Mouse (Mus musculus) spleen, postnatal 4 days (tissue): ENCODE data around the gene Ntn4.
"Not testable (repeated sequence)": the region's sequence is repeated elsewhere in the genome, so short reads cannot be mapped to it uniquely, and the experiment has no call there.

ENCODE experiments used
- DNase-seq, 2 experiments: peaks; one replicate each; pipeline ENCODE4 v3.0.0; 2022; ENCODE audit warnings: low spot score in 2 of 2

Gene Ntn4

DNA sequence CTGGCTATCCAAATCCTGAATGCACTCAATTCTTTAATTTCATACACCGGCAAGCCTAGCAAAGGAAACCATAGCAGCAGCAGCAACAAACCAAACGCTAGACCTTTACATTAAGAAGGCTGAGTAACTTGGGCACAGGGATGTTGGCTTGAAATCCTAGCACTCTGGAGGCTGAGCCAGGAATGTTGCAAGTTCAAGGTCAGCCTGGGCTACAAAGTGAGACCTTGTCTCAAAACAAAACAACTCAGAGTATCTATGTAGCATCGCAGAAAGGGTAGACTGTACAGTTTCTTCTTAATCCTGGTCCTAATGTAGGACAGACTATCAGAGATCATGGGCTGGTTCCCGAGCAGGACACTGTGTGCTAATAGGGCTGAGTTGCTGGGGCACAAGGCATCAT, 43.4 kb downstream of the Ntn4 start:
- DNase-seq, result no peak

GRCm38 (mm10) chr10:93685416-93685815, 44.9 kb downstream of the Ntn4 start:
- not testable (repeated sequence) for DNase-seq

- DNase-seq, result no peak
These were observed 46.1 kb downstream of the Ntn4 start for GRCm38 (mm10) chr10:93686579-93686978.

- no peak for DNase-seq
These were observed 47.3 kb downstream of the Ntn4 start for GRCm38 (mm10) chr10:93687781-93688180.

DNA sequence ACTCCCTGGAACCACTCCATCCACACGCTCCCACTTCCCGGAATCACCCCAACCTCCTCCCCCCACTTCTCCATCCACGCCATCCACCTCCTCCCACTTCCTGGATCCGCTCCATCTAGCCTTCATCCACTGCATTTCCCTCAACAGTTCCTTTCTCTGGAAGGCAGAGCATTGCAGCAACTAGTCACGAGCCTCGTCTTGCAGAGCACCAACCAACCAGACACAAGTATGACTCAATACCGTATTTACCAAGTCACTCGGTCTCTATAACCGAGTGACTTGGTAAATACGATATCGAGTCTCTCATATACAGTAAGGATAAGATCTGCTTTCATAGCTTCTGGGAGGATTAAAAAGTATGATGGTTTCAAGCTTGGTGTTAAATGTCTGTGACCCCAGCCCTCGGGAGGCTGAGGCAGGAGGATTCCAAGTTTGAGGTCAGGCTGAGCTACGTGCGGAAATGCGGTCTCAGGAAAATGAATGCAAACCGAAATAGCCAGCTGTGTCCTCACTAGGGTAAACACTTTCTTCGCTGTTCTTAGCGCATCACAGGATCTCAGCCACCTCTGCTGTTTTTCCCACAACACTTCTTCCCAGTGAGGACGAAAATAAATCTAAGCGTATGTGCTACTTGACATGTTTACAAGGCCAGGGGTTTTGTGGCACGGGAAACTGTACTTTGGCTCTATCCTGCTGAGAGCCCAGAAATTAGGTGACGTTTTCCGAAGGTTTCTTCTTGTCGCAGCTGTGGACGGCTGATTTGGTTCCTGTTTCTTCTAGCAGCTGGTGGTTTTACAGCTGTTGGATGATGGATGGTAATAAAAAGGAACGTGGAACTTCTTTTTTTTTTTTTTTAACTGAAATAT, 48.1 kb downstream of the Ntn4 start:
- no peak for DNase-seq

DNA sequence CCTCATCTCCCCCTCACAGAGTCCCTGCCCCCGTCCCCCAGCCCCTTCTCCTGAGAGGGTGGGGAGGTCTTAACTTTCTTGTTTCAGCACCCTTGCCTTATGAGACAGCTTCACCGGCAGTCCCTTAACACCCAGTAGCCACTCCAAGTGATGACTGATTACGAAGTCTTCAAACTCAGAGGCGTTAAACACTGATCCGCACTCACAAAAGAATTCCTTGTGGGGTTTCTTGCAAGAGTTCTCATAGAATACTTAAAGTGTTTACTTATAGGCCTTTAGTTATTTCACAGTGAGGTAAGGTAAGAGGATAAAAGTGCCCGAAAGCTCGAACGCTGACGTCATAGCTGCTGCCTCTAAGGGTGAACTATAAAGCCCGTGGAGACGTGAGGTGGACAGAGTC, 50.9 kb downstream of the Ntn4 start:
- no peak for DNase-seq

DNA sequence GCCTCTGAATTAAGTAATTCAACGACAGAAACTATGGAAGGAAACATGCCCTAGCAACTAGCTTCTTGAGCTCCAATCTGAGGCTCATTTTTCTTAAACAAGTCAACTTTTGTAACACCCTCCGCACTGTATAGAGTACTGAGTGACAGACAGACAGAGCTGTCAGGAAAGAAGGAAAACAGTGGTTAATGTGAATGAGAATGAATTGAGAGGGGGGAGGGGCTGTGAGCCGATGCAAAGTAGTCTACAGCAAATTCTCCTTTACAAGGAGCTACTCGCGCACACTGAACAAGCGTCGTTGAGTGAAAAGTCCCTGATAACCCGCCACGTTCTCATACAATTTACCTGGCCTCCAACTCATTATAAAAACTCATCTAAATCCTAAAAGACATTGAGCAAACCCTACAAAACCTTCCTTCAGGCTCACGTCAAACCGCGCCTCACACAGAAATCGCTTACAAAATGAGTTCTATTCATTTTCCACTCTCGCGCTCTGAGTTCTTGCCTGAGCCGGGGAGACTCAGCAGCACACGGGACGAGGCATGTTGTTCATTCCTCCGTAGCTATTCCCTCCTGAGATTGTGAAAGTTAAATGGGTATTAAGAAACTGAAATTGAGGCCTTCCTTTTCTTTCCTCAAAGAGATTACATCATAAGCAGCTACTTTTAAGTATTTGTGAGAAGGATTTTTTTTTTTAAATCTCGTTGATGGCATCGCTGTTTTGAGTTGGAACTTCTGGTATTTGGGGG, 54.7 kb downstream of the Ntn4 start:
- no peak for DNase-seq

GRCm38 (mm10) chr10:93696001-93696400, 55.5 kb downstream of the Ntn4 start:
- DNase-seq, result no peak

- DNase-seq, result no peak
These were observed 57.5 kb downstream of the Ntn4 start for GRCm38 (mm10) chr10:93697866-93698483.

DNA sequence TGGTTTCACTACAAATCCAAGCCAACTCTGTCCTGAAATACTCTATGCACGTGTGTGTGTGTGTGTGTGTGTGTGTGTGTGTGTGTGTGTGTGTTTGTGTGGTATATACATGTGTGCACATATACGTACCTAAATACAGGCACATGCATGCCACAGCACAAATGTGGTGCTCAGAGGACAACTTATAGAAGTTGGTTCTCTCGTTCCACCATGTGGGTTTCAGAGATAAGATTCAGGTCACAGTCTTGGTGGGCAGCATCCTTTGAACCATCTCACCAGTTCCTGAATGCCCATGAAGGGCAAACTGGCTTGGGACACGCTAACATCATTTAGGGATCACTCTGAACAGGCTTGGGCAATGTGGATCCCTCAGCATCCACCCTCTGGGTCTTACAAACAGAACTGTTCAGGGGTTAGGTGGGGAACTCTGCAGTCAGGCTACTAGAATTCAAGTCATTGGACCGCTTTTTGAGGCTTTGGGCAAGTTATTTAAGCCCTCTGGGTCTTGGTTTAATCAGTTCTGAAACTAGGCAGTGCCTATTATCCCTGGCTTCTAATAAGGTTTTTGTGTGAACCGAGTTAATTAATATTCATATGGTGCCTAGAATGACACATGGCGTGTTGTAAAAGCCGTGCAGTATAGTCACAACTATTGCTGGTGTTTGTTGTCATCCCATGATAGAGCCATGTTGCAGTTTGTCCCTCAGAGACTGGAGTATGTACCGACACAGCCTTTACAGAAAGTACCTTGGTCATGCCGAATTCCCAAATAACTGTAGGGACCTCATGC, 59.4 kb downstream of the Ntn4 start:
- DNase-seq, result no peak

DNA sequence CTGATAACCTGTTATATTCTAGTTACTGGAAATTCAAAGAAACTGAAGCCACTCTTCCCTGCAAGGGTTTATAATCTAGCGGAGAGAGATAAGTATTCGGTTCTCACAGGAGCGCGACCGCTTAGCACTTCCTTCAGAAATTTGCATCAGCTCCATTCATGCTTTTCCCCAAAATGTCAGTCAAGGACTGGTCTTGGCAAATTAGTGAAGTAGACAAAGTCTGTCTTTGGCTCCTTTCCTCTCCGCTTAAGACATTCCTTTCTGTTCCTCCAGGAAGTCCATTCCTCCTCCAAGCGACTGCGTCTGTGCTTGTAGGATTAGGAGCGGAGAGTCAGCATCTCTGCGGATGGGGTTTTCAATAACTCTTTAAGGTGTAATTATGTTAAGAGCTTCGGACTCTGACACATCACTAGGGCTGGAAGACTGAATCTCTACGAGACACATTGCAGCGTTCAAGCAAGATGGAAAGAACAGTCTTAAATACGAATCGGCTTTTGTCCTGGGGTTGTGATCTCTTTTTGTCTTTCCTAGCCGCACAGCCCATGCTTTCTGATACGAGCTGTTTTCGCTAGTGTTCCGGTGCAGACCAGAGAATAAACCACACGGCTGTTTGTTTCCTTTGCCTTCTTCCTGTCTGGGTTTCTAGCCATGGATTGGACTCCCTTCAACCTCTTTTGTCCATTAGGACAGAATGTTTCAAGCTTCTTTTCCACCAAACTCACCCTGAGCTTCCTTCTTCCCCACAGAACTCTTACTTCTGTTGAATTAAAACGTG, 60.3 kb downstream of the Ntn4 start:
- DNase-seq, result no peak

DNA sequence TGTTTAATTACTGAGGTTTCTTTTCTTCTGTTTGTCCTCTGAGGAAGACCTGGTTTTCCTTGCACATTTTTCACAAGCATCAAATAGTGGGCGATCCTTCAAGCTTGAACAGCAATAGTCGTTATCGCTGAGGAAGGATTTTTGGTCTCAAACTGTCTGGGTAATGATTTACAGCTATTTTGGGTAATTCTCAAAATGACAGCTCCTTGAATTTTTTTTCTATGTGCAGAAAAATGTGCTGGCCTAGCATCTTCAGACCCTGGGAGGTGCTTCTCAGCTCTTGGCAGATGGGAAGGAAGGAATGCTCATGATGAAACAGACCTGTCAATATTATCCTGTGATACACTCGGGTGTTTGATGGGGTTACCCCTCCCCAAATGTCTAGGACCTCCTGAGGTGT, 63.5 kb downstream of the Ntn4 start:
- no peak for DNase-seq

GRCm38 (mm10) chr10:93707149-93708075, 66.9 kb downstream of the Ntn4 start:
- DNase-seq, result no peak

DNA sequence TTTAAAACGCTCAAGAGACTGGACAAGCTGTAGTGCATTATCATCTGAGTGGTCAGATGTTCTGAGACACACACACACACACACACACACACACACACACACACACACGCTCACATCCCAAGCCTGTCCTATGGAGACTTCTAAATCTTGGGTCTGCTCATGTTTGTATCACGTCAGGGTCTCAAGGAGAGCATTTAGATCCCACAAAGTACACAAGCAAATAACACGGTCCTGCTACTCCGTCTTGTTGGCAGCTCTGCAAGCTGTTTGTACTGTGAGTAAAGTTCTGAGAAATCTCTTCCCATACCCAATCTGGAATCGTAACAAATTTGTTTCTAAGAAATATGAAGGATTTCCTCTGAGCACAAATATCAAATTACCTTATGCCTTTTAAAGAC, 67.6 kb downstream of the Ntn4 start:
- no peak for DNase-seq

GRCm38 (mm10) chr10:93708515-93708914, 68.0 kb downstream of the Ntn4 start:
- no peak for DNase-seq

DNA sequence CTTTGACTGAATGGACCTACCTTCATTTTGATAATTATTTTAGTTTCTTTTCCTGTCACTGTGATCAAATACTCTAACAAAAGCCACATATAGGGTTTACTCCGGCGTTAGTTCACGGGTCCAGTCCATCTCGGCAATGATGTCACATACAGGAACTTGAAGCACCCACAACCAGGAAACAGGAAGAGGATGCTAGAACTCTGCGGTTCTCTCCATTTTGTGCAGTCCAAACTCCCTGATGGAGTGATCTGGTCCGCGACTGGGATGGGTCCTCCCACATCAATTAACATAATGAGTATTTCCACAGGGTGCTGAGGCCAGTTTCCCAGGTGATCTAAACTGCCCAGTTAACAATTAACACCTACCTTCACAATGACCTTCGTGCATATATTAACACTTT, 69.1 kb downstream of the Ntn4 start:
- no peak for DNase-seq

- DNase-seq, result no peak
These were observed 81.3 kb downstream of the Ntn4 start for GRCm38 (mm10) chr10:93721625-93722337.

DNA sequence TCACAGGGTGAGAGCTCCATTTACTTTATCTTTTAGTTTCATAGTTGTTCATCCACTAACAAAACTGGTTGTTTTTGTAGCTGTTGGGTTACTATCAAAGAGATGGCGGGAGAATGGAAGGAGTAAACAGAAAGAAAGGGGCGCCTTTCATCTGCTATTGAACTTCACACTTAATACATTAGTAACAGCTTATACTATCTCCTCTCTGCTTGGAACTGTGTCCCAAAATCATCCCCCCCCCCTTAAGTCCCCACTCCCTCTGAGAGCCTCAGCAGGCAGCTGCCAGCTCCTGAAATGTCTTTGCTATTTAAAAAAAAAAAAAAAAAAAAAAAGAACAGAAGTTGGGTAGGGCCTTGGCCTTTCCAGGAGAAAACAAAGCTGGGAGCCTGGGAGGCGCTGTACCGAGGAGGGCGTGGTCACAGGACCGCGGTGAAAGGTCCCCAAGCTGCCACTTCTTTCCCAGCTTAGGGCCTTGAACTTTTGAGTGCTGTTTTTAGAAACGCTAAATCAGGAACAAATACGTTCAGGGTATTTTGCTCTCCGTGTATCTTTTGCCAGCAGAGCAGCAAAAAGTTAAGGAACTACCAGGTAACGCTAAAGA, 83.6 kb downstream of the Ntn4 start:
- no peak for DNase-seq

- no peak for DNase-seq
These were observed 87.7 kb downstream of the Ntn4 start for GRCm38 (mm10) chr10:93728131-93728530.
